Mouse (Mus musculus): ENCODE results near the gene Fam118b.

Fam118b gene

DNA sequence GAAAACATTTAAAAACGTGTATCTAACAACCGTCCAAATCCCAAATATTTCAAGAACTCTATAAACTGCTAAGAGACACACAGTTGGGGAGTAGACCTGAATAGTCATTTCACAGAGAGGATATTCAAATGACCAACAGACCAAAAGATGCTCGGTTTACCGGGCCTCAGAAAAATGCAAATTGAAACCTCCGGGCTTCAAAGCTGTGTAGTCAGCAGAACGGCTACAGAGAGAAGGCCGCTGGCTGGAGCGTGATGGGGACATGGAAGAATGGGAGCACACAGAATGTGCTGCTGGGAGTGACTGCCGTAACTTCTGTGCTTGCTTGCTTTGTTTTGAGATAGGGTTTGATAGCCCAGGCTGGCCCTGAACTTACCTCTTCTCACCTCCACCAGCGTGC lies 69.3 kb downstream of the Fam118b start:
- no peak for DNase-seq (ENCODE audit: low read depth, low spot score)

DNA sequence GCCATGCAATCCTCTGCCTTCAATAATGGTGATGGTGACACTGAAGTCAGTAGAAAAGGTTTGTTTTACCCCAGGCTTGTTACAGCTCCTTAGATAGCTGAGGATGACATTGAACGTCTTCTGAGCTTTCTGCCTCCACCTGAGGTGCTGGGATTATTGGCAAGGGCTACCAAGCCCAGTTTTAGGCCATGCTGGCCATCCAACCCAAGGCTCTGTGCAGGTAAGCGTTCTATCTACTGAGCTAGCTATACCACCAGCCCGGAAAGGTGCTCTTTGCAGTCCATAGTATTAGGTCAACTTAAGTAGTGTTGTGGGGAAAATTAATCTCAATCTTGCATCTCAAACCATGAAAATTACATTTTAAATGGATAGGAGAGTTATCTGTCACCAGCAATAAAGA lies 70.0 kb downstream of the Fam118b start:
- DNase-seq (ENCODE audit: low read depth, low spot score), result no peak

DNA sequence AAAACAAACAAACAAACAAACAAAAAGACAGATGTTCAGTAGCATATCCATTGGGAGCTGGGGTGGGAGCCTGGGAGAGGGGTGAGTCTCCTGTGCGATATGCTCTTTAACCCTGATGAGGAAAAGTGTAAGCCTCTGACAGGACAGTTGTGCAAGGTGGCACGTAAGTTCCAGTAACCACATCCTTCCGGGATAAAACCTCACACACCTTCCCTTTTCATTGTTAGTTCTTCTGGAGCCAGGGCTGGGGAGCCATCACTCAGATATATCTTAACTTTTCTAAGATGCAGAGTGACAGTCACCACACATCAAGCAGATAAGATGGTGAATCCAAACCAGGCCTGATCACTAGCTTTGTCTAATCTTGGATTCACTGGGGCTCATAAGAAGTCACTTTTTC lies 73.6 kb downstream of the Fam118b start:
- DNase-seq (ENCODE audit: low read depth, low spot score), result no peak

DNA sequence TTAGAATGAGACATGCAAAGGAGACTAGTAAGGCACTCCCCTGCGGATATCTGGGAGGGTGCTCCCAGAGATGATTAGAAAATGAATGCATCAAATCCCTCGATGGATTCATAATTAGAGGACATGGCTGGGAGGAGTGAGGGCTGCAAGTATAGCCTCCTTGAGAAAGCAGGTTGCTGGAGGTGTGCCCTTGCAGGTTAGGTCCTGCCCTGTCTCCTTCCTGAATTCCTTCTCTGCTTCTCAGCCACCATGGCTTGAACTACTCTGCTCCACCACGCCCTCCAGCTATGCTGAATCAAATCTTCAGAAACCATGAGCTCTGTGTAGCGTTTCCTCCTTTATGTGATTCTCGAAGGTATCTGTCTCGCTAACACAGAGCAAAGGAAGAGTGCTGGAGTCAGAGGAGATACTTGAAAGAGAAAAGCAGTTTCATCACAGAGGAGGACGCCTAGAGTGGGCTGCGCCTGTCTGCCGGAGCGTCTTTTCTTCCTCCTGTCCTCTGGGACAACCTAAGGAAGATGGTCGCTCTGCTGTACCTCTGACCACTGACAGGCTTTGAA lies 74.5 kb downstream of the Fam118b start:
- DNase-seq (ENCODE audit: low read depth, low spot score), result no peak

DNA sequence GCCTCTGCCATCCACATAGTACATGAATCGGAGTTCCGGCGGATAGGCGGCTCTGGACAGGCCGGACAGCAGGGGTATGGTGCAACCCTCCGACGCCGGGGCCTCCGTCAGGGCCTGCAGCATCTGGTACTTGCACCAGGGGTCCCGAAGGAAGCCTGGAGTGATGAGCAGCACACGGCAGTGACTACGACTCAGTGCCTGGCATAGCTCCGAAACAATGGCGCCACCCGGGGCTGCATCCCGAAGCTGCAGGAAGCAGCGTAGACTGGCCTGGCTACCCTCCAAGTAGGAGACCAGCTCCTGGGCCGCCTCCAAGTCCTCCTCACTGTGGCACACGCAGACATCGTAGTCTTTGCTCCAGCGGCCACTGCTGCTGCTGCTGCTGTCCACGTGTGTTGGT lies 78.9 kb downstream of the Fam118b start:
- no peak for DNase-seq (ENCODE audit: low read depth, low spot score)

DNA sequence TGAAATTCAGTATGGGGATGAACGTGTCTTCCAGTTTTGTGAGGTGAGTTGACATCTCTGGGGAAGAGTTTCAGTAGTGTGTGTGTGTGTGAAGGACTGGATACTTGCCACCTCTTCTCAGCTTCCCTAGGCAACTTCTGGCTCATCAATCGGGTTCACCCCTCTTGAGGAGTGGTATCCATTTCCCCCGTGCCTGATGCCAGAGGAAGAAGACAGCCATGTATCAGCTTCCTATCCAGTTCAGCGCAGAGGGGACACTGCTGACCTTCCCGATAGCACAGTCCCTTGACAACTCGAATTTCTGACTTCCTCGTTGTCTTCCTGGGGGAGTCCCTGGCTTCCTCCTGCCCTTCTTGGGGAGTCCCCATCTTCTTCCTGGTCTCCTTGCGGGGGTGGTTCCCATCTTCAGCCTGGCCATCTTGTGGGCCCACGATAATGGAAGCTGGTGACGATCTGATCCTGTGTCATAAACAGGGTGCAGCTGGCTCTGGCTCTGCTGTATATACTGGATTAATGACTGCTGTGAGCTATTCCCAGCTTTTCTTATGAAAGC lies 80.2 kb downstream of the Fam118b start:
- no peak for DNase-seq (ENCODE audit: low read depth, low spot score)

DNA sequence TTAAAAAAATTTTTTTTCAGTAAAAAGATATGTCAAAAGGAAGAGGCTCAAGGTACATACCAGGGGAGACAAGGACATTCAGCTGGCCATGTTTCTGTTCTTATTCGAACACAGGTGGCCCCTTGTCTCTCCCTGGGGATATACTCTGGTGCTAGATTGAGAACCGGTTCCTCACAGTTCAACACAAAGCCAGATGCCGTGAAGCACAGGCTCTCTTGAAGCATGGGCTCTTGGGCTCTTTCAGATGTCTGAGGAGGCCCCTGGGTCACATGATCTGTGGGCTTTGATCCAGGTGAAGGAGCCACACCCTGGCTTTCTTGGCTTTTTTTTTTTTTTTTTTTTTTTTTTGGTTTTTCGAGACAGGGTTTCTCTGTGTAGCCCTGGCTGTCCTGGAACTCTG lies 81.2 kb downstream of the Fam118b start:
- no peak for DNase-seq (ENCODE audit: low read depth, low spot score)

DNA sequence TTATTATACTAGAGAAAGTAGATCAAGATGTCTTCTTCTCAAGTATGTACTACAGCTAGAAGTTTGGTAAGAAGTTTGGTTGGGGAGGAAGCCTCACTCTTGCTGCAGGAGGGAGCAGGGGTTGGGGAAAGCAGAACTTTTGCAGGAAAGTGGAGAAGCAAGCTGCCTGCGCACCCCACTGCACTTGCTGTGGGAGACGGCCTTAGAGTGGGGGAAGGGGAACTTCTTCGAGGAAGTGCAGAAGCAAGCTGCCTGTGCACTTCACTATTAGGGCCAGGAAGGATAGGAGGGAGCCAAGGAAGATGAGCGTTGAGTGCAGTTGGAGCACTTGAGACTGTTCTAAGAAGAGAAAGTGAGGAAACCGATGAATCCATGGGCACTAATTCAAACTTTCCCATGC lies 84.2 kb downstream of the Fam118b start:
- no peak for DNase-seq (ENCODE audit: low read depth, low spot score)

DNA sequence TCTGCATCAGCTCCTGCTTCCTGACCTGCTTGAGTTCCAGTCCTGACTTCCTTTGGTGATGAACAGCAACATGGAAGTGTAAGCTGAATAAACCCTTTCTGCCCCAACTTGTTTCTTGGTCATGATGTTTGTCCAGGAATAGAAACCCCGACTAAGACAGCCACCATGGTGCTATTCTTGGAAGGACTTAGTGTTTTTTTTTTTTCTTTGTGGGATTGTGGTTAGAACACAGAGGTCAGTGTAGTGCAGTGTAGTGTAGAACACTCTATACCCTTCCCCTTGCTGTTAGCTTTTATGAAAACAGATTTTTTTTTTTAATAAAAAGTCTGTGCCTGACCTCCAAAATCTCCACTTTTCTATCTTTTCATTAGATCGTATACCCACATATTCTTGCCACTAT lies 84.8 kb downstream of the Fam118b start:
- no peak for DNase-seq (ENCODE audit: low read depth, low spot score)

DNA sequence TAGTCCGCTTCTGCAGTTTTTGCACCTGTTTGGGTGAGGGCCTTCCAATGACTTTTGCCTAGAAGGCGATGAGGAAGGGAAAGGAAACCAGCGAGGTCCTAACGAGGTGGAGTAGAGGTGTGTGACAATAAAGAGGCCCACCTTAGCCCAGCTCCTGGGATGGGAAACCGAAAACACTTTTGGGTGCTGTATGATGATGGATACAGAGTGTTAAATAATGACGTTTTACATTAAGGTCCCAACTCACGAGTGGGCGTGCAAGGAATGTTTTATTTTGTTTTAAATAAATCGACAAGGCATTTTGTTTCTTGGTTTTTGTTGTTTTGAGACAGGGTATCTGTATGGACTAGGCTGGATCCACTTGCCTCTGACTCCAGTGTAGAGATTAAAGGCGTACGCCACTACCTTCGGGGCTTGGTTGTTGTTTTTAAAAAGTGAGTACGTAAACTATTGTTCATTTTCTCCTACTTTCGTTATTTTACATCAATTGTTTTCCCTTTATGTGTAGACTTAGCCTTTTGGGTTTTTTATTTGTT lies 91.4 kb downstream of the Fam118b start:
- no peak for DNase-seq (ENCODE audit: low read depth, low spot score)

DNA sequence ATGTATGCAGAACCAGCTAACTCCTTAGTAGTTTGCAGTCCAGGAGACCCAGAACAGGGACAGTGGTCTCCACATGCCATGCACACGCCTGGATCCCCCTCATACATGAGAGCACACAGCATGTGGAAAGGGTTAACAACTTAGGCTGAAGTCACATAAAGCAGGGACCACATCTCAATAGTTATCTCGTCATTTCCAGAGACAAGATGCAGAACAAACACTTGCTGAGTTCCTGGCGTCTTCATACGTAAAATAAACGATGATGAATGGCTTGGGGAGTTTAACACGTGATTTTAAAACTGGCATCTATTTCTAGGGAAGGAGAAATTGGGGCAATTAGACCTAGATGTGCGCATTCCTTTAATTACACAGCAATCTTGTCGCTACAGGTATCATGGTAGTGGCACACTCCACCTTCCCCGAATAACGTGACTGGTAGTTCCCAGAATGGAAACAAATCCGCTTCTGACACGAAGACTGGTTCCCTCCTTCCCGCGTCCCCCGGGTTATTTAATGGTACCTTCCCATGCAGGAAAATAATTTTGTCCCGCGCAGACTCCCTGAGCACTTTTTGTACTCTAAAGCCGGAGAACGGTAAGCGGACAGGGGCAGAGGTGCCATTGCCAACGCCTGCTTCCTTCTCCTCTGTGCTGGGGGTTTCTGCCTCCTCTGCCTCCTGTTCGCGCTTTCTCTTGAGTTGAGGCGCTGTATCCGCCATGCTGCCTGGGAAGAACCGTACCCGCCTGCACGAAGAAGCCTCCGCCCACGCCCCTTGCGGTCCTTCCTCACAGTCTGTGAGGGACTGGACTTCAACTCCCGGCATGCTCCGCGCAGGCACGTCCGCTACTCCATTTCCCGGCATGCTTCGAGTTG lies 92.1 kb downstream of the Fam118b start, which contains the start of gene Dcps:
Dcps (minus strand) TSS at position 811 of the 873 bp plus-strand sequence.
- peak; percentile 86 for DNase-seq (ENCODE audit: low read depth, low spot score)

DNA sequence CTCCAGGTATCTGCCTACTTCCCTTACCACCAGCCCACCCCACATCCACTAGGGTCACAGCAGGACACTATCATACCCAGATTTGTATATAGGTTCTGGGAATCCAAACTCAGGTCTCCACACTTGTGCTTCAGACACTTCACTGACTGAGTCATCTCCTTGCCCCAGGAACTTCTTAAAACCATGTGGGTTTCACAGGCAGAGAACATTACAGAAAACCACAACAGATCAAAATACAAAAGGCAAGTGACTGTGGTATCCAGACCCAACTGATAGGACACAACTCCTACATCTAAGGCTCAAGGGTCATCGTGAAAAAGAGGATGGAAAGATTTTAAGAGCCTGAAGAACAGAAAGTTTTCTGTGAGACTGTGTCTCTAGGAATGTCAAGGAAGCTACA lies 94.3 kb downstream of the Fam118b start:
- DNase-seq (ENCODE audit: low read depth, low spot score), result no peak

DNA sequence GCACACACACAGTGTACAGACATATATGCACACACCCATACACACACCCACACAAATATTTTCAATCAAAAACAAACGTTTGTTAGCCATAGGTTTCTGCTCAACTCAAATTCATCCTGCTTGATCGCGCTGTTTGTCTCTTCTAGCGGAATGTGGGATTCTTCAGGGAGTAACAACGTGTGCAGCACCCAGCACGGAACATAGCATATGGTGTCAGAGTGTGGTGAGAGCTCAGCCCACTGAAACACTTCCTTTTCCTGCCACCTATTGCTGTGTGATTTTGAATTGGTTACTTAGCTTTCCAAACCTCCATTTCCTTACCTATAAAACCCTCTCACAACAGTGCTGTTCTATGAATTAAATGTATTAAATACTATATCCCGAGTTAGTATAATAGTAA lies 97.5 kb downstream of the Fam118b start:
- DNase-seq (ENCODE audit: low read depth, low spot score), result no peak
